In genomic region chr6:73254307-73255228, GRCm38 (mm10) we compare ENCODE assay signal across 8 mouse cellular contexts. TPM values are rescaled to one million over a fixed set of nuclear protein-coding genes. Genes with fewer than 3 reads are reported as not detected.
DNase-seq lines count a peak whose midpoint lies in the region; ATAC-seq and TF ChIP-seq lines count a peak whose summit lies in the region.

No protein-coding gene starts in this region.

- H3K4me1 ChIP-seq in heart, embryonic 10.5 days: peaks cover 19% of the 10 kb centered on the region
- peaks cover 14% of the 10 kb centered on the region for H3K4me1 ChIP-seq in stomach, embryonic 14.5 days (ENCODE audit: control insufficient read depth, insufficient read depth, low read length)
- H3K4me1 ChIP-seq in stomach, postnatal 0 days (replicated peaks; ENCODE audit: control insufficient read depth, insufficient read depth): no peaks in the 10 kb centered on the region
- H3K4me1 ChIP-seq in intestine, postnatal 0 days (replicated peaks; ENCODE audit: control insufficient read depth, insufficient read depth, low read length): peaks cover 8% of the 10 kb centered on the region
- peaks cover 8% of the 10 kb centered on the region for H3K4me1 ChIP-seq in midbrain, postnatal 0 days (ENCODE audit: insufficient read depth, low read length)

- H3K4me2 ChIP-seq in stomach, embryonic 14.5 days (replicated peaks; ENCODE audit: low read depth, low read length): no peak overlapping the region
- no peak overlapping the region for H3K4me2 ChIP-seq in stomach, postnatal 0 days (replicated peaks; ENCODE audit: low read depth)
- no peak overlapping the region for H3K4me2 ChIP-seq in intestine, postnatal 0 days (replicated peaks; ENCODE audit: low read depth)
- no peak overlapping the region for H3K4me2 ChIP-seq in midbrain, postnatal 0 days (ENCODE audit: low read depth, low read length, poor library complexity, severe bottlenecking)

- H3K4me3 ChIP-seq in heart, embryonic 10.5 days: no peak overlapping the region
- no peak overlapping the region for H3K4me3 ChIP-seq in stomach, embryonic 14.5 days (ENCODE audit: low read depth, low read length)
- no peak overlapping the region for H3K4me3 ChIP-seq in stomach, postnatal 0 days (ENCODE audit: low read depth, low read length)
- H3K4me3 ChIP-seq in intestine, postnatal 0 days (ENCODE audit: low read depth, low read length): no peak overlapping the region
- no peak overlapping the region for H3K4me3 ChIP-seq in midbrain, postnatal 0 days (ENCODE audit: low read depth, low read length)

- H3K9me3 ChIP-seq in heart, embryonic 10.5 days: no peaks in the 10 kb centered on the region
- no peaks in the 10 kb centered on the region for H3K9me3 ChIP-seq in stomach, embryonic 14.5 days (ENCODE audit: control insufficient read depth, low read depth, low read length)
- no peaks in the 10 kb centered on the region for H3K9me3 ChIP-seq in stomach, postnatal 0 days (ENCODE audit: control insufficient read depth, low read length)
- H3K9me3 ChIP-seq in intestine, postnatal 0 days (ENCODE audit: control insufficient read depth): no peaks in the 10 kb centered on the region
- H3K9me3 ChIP-seq in midbrain, postnatal 0 days (ENCODE audit: low read length): no peaks in the 10 kb centered on the region

- TF ChIP-seq CTCF in stomach, postnatal 0 days (IDR thresholded peaks at IDR 0.05; ENCODE audit: low read depth): no peak
- no peak for TF ChIP-seq CTCF in intestine, postnatal 0 days (IDR thresholded peaks at IDR 0.05; ENCODE audit: low read depth)
- no peak for TF ChIP-seq CTCF in midbrain, postnatal 0 days (IDR thresholded peaks at IDR 0.05)

- H3K9ac ChIP-seq in stomach, embryonic 14.5 days (replicated peaks; ENCODE audit: low read depth, low read length): no peak overlapping the region
- H3K9ac ChIP-seq in stomach, postnatal 0 days (ENCODE audit: low read length): no peak overlapping the region
- no peak overlapping the region for H3K9ac ChIP-seq in intestine, postnatal 0 days (ENCODE audit: low read depth, low read length)
- no peak overlapping the region for H3K9ac ChIP-seq in midbrain, postnatal 0 days (replicated peaks; ENCODE audit: low read length, poor library complexity, severe bottlenecking)

- DNase-seq in heart, adult 11 months: peak; percentile 92
- DNase-seq in heart, embryonic 10.5 days (ENCODE audit: low spot score): no peak
- no peak for DNase-seq in stomach, postnatal 0 days (ENCODE audit: low spot score)
- no peak for DNase-seq in testis, postnatal 10 days (ENCODE audit: low spot score)
- DNase-seq in frontal cortex, postnatal 14 days (ENCODE audit: low spot score in 2 of 2): no peak
- no peak for DNase-seq in midbrain, postnatal 0 days (ENCODE audit: low spot score)

- H3K27me3 ChIP-seq in heart, embryonic 10.5 days (ENCODE audit: insufficient read depth, poor library complexity, severe bottlenecking): no peaks in the 10 kb centered on the region
- no peaks in the 10 kb centered on the region for H3K27me3 ChIP-seq in stomach, embryonic 14.5 days (ENCODE audit: control insufficient read depth, insufficient read depth, low read length)
- no peaks in the 10 kb centered on the region for H3K27me3 ChIP-seq in stomach, postnatal 0 days (ENCODE audit: control insufficient read depth, insufficient read depth, low read length)
- H3K27me3 ChIP-seq in intestine, postnatal 0 days (replicated peaks; ENCODE audit: control insufficient read depth, insufficient read depth, low read length): no peaks in the 10 kb centered on the region
- no peaks in the 10 kb centered on the region for H3K27me3 ChIP-seq in midbrain, postnatal 0 days (ENCODE audit: insufficient read depth, low read length)

- WGBS in heart, embryonic 10.5 days: 82% methylated on average over 9 of the region's 9 CpGs
- 73% methylated on average over 9 of the region's 9 CpGs for WGBS in stomach, embryonic 14.5 days
- 69% methylated on average over 9 of the region's 9 CpGs for whole genome bisulfite sequencing in stomach, postnatal 0 days
- 55% methylated on average over 9 of the region's 9 CpGs for WGBS in intestine, postnatal 0 days
- 90% methylated on average over 9 of the region's 9 CpGs for WGBS in midbrain, postnatal 0 days

- no peak for TF ChIP-seq EP300 in stomach, postnatal 0 days (optimal IDR thresholded peaks at IDR 0.05)

- no peak overlapping the region for H3K27ac ChIP-seq in heart, embryonic 10.5 days
- no peak overlapping the region for H3K27ac ChIP-seq in stomach, embryonic 14.5 days (ENCODE audit: low read length)
- no peak overlapping the region for H3K27ac ChIP-seq in stomach, postnatal 0 days (replicated peaks)
- H3K27ac ChIP-seq in intestine, postnatal 0 days (ENCODE audit: low read depth, low read length): peak overlapping the region; percentile 60
- H3K27ac ChIP-seq in midbrain, postnatal 0 days (ENCODE audit: low read depth, low read length): no peak overlapping the region

- ATAC-seq in stomach, embryonic 14.5 days (ENCODE audit: insufficient number of reproducible peaks, insufficient read depth, low FRiP score, low read depth): peak; percentile 23; the same call in 1 of the 2 replicates
- no peak for ATAC-seq in stomach, postnatal 0 days (ENCODE audit: low FRiP score, low TSS enrichment)
- ATAC-seq in intestine, postnatal 0 days: no peak
- ATAC-seq in midbrain, postnatal 0 days (ENCODE audit: low FRiP score): no peak

- H3K36me3 ChIP-seq in heart, embryonic 10.5 days: peaks cover 38% of the 10 kb centered on the region
- H3K36me3 ChIP-seq in stomach, embryonic 14.5 days (ENCODE audit: control insufficient read depth, insufficient read depth, low read length): peaks cover 17% of the 10 kb centered on the region
- H3K36me3 ChIP-seq in stomach, postnatal 0 days (ENCODE audit: control insufficient read depth, insufficient read depth, low read length): peaks cover 10% of the 10 kb centered on the region; the same call in 1 of the 2 replicates
- peaks cover 30% of the 10 kb centered on the region for H3K36me3 ChIP-seq in intestine, postnatal 0 days (ENCODE audit: control insufficient read depth, insufficient read depth)
- H3K36me3 ChIP-seq in midbrain, postnatal 0 days (ENCODE audit: insufficient read depth, low read length): peaks cover 18% of the 10 kb centered on the region

RNA-seq across cellular contexts. Expression of gene Suclg1, which starts 6.4 kb away (rescaled TPM):
- 241 and 269 TPM in 2 replicates for polyA plus RNA-seq in heart, embryonic 10.5 days (2016; fragmentation: Nextera tagmentation; extraction: Ambion mirVana)
- polyA plus RNA-seq in stomach, embryonic 14.5 days (2014; fragmentation: Nextera tagmentation; extraction: Ambion mirVana): 170 and 179 TPM in 2 replicates
- polyA plus RNA-seq in stomach, postnatal 0 days (2015; fragmentation: Nextera tagmentation; extraction: Ambion mirVana): 198 and 205 TPM in 2 replicates
- 317 and 327 TPM in 2 replicates for polyA plus RNA-seq in intestine, postnatal 0 days (2015; fragmentation: Nextera tagmentation; extraction: Ambion mirVana)
- total RNA-seq in midbrain, postnatal 0 days (2014; rRNA removed): 38.2 and 39.1 TPM in 2 replicates
- 123 and 129 TPM in 2 replicates for polyA plus RNA-seq in midbrain, postnatal 0 days (2015; fragmentation: Nextera tagmentation; extraction: Ambion mirVana)

RNA-seq across cellular contexts. Expression of gene Dnah6, which starts 33.1 kb away (rescaled TPM):
- polyA plus RNA-seq in heart, embryonic 10.5 days (2016; fragmentation: Nextera tagmentation; extraction: Ambion mirVana): 0.01 and 0.05 TPM in 2 replicates
- polyA plus RNA-seq in stomach, embryonic 14.5 days (2014; fragmentation: Nextera tagmentation; extraction: Ambion mirVana): 0.04 and 0.09 TPM in 2 replicates
- polyA plus RNA-seq in stomach, postnatal 0 days (2015; fragmentation: Nextera tagmentation; extraction: Ambion mirVana): 0.01 and 0.02 TPM in 2 replicates
- 0.08 and 0.09 TPM in 2 replicates for polyA plus RNA-seq in intestine, postnatal 0 days (2015; fragmentation: Nextera tagmentation; extraction: Ambion mirVana)
- 2.0 and 2.2 TPM in 2 replicates for total RNA-seq in midbrain, postnatal 0 days (2014; rRNA removed)
- 0.18 and 0.22 TPM in 2 replicates for polyA plus RNA-seq in midbrain, postnatal 0 days (2015; fragmentation: Nextera tagmentation; extraction: Ambion mirVana)
